Mouse (Mus musculus) C2C12 (cell line): Measurements from ENCODE around the gene Lce6a.

Experiments used
- CEBPB ChIP-seq: IDR thresholded peaks from one replicate; pipeline ENCODE4 v1.6.1; 2011; ENCODE audit warnings: low read depth, mild to moderate bottlenecking, control low read depth, moderate library complexity
- CTCF ChIP-seq: IDR thresholded peaks from one replicate; pipeline ENCODE4 v1.5.1; 2011; ENCODE audit not compliant: control insufficient read depth, insufficient read depth, insufficient read length
- FOSL1 ChIP-seq: IDR thresholded peaks from one replicate; pipeline ENCODE4 v1.8.0; 2011; ENCODE audit warnings: mild to moderate bottlenecking, low read length; ENCODE audit not compliant: poor library complexity, insufficient read depth, severe bottlenecking
- MAX ChIP-seq: IDR thresholded peaks from one replicate; pipeline ENCODE4 v1.6.1; 2011; ENCODE audit warnings: mild to moderate bottlenecking, control low read depth
- MYOD1 ChIP-seq: IDR thresholded peaks from one replicate; pipeline ENCODE4 v1.6.1; 2011; ENCODE audit warnings: low read depth; ENCODE audit not compliant: control insufficient read depth, insufficient read length
- MYOG ChIP-seq: IDR thresholded peaks from one replicate; pipeline ENCODE4 v1.6.1; 2011; ENCODE audit not compliant: control insufficient read depth, insufficient read length; ENCODE audit errors: extremely low read depth
- USF1 ChIP-seq: IDR thresholded peaks from one replicate; pipeline ENCODE4 v1.6.1; 2011; ENCODE audit warnings: low read depth, mild to moderate bottlenecking, control low read depth, moderate library complexity

DNA sequence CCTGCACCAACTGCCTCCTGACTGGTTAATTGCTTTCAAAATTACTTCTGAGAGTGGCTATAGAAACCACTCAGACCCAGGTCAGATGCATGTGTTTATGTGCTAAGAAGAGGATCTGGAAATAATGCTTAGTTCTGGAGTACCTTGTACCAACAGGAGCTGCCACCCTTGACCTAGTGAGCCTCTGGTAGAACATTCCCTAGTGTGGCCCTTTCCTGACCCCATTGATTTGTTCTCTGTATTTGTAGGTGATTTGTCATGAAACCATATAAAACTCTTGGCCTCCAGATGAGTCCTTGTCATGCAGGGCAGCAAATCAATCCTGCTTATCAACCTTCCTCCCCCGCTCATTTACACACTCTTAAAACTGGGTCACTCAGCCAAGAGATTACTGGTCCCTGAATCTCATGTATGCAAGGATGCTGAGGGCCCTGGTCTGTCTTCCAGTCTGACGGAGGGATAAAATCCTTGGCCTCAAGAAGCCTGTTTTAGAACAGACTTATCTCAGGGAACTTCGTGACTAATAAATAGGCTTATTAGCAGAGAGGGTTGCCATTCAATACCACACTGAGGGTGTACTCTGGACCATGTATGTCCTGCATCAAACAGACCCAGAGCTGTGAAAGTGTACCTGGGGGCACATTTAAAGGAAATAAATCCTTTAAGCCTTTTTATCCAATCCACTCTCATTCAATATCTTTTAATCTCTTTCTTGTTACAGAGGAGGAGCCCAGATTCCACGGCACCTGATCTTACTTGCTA lies 42.6 kb downstream of the Lce6a start:
- TF ChIP-seq CTCF (no peak), MAX (no peak), USF1 (no peak), CEBPB (no peak), MYOD1 (no peak), FOSL1 (no peak), MYOG (no peak)
